Mouse (Mus musculus) neutrophil, adult 5-6 weeks (primary cell): ENCODE data around the gene Gm20498. TPM values are rescaled to one million over a fixed set of nuclear protein-coding genes. Genes with fewer than 3 reads are reported as not detected.
"Not testable (repeated sequence)": the region's sequence is repeated elsewhere in the genome, so short reads cannot be mapped to it uniquely, and the experiment has no call there.

ENCODE experiments used
- ATAC-seq: fragments of 151-379, 151-347 bp; 2 replicates; pipeline ENCODE4 v1.8.0; 2017; ENCODE audit warnings: mild to moderate bottlenecking, moderate TSS enrichment; ENCODE audit not compliant: insufficient number of reproducible peaks, poor library complexity, low FRiP score, severe bottlenecking; ENCODE audit errors: extremely low read depth
- total RNA-seq: library from RNA; stranded (forward); fragments of 200-1000 nt; gene quantifications from 2 replicates; pipeline ENCODE4 v1.2.3, GENCODE M21; 2017

The Gm20498 gene
- total RNA-seq, 1 experiment from 2014 or later: 25.6 TPM

DNA sequence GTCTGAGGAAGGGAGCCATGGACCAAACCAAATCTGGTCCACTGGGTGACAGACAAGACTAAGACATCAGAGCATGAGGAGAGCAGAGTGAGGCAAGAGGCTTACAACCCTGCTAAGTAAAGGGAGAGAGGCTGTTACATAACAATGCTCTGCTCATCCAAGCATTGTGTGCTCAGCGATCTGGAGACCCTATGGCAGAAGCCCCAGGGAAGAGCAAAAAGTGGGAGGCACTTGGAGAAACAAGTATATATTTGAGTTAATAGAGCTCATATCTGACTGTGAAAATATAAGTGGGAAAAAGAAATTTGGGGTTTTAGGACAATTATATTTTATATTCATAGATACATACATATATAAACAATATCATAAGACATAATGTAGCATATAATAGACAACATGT lies 153.3 kb downstream of the Gm20498 start, which contains the start of gene Gm4787:
Gene Gm4787 (minus strand): TSS at position 101 of the 400 bp plus-strand sequence.
- ATAC-seq: not testable (repeated sequence)

DNA sequence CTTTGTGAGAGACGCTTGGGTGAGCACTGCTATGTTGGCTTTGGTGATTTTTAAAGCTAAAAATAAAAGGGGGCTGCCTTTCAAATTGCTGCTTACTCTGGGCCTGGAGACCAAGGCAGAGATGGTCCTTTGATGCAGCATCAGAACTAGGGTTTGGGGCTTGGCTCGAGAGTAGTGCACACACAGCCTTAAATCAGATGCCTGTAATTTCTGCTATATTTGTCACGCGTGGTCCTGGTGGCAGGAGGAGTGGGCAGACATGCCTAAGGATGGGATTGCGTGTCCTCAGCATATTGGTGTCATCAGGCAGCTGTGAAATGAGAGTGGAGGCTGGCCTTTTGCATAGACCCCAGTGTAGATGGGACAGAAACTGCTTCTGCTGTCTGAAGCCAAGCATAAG lies 198.9 kb downstream of the Gm20498 start:
- ATAC-seq: no peak

DNA sequence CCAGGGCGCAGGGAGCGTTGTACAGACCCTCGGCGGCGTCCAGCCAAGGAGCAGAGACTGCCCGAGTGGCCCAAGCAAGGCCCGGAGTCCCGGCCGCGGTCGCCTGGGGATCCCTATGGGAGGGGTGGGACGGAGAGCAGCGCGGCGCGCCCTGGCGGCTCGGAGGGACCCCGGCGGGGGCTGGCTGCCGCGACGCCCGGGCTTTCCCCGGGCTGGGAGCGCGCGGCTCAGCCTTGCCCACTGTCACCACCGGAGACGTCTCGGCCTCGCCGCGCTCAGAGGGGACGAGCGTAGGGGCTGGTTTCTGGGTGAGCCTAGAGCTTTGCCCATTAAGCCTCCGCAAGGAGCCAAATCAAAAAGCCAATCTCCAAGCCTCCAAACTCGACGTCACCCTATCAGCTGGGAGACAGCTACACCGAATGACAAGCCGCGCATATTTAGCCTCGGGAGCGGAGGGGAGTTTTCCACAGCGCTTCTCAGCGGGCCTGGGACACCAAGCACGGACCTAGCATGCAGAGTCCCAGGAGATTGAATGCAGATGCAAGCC lies 199.8 kb downstream of the Gm20498 start, which contains the start of gene Slc8a3:
Gene Slc8a3 (minus strand): TSS at position 306 of the 547 bp plus-strand sequence.
- ATAC-seq: no peak

DNA sequence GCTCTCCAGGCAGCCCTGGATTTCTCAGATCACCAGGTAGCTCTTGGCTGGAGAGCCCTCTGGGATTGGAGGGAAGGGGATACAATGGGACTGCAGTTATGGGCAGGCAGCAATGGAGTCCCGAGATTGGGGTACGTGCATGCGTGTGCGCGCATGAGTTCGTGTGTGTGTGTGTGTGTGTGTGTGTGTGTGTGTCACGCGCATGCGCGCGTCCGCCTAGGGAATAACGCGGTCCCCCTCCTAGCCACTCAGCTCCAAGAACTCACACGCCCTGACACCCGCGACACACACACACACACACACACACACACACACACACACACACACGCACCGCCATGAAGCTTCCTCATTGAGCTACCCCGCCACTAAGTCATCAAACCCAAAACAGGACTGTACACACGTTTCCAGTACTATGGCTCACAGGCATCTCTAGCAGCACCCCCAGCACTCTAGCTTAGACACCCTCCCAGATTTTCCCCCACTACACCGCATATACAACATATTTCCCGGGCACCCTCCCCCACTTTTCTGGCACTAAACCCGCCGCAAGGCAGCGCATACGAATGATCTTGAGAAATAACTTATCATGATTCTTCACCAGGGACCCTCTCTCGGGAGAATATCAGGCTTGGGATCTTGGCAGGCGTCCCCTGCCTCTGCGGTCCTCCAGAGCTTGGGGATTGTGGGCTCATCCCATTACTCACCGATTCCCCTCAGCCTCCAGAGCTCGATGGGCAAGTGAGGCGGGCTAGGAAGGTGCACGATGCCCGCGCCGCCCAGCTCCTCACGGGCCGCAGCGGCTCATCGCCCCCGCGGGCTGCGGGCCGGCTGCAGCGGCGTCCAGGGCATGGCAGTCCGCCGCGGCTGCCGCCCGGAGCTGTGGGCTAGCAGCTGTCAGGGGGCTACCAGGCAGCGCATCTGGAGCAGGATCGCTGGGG lies 200.5 kb downstream of the Gm20498 start:
- ATAC-seq: no peak

DNA sequence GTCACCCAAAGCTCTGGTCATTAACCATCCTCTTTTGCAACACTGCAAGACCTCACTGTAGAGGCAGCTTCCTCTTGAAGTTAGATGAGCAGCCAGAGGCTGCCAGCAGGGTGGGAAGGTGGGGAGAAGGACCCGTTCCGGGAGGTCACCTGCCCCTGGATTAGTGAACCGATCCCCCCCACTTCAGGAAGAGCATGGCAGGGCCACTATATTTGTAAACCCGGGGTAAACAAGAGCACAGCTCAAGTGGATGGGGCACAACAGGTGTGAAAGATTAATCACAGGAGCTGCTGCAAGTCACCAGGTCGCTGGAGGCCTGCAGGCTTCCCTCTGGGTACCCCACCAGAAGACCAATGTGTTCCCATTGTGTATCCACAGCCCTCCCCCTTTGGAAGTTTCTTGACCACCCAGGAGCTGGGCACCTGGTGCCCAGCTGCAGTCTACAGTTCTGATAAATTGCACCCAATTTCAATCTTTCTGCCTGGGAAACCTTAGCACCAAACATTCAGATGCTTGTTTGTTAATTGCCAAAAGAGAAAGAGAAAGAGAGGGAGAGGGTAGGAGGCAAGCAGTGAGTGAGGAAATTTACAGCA lies 201.6 kb downstream of the Gm20498 start:
- ATAC-seq: no peak

DNA sequence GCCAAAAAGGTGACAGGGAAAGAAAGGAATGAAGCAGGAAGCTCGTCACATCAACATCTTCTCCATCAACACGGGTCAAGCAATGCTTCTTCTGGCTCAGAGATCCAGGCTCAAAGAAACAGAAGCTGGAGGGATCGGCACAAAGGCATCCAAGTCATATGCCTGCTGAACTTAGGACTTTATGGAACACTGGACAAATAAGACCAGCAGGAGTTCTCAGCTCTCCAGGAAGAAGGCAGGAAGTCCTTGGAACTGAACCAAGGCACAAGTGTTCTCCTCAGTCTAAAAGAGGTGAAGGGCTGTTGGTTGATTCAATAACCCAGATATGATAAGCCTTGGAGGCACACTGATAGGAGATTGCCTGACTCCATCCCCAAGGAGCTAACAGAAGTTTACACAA lies 207.7 kb downstream of the Gm20498 start:
- no peak for ATAC-seq

DNA sequence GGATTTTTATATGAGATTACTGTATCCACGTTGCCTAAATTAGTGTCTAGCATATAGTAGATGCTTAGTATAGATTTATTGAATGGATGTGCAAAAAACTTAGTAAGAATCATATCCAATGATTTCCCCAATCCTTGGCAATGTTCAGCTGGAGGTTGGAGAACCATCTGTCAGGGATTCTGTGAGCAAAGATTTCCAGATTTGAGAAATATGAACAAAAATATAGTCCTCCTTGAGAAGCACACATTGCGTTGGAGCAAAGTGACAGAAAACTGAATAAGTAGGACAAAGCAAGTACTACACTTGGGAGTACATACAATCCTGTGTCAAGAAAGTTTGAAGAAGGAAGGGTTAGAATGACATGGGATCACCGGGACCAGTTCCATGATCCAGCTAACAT lies 208.6 kb downstream of the Gm20498 start:
- ATAC-seq: no peak

DNA sequence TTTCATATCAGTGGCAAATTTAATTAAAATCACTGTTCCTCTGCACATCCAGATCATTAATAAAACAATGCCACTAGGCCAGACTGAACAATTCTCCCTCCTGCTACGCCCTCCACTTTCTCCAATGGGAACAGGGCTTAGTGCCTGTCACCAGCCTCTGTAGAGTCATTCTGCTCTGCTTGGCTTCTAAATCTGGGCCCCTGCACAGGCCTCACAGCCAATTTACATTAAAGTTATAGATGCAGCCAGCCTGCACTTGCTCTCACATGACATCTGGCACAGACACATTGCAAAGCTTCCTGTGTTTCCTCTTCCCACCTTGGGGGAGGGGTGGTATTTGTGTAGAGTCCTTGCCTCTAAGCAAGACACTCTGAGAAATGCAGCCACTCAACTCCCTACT lies 211.7 kb downstream of the Gm20498 start:
- no peak for ATAC-seq

DNA sequence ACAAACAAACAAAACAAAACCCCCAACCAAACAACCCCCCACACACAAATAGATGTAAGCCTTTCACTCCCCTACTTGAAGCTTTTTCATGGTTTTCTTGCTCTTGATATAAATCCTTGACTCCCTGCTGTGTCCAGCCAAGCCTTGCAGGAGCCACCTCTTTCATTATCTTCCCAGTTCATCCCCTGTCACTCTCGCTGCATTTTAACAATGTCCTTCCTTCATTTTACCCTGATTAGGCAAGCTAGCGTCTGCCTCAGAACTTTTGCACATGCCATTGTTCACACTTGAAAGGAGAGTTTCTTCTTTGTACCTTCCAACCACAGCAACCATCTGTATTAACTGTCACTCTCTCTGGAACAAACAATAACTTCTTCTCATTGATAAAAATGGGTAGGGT lies 214.9 kb downstream of the Gm20498 start:
- ATAC-seq: no peak

DNA sequence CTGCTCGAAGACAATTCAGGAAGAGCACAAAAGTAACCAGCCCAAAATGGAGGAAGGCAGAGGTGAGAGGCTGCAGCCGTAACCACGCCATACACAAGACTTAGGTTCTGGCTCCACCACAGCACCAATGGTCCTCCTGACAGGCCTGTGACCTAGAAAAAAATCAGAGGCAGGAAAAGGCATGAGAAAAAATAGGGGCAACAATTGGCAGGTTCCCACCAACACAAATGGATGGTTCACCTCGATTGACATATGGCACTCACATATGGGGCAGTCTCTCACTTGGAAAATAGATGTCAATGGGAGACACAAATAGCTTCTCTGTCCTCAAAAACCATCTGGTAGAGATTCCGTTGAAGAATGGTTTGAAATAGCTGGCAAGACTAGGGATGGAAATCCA lies 216.8 kb downstream of the Gm20498 start:
- ATAC-seq: no peak

Other genes starting within 250 kb of the Gm20498 start
- not detected in 2 replicates for gene Slc8a3, start 199.7 kb downstream of the Gm20498 start, total RNA-seq
- gene Gm4787, start 153.4 kb downstream of the Gm20498 start, total RNA-seq: 0.47 and 0.74 TPM in 2 replicates
- 2.0 and 2.5 TPM in 2 replicates for gene Adam4, start 111.0 kb downstream of the Gm20498 start, total RNA-seq
- gene Cox16, start 47.8 kb downstream of the Gm20498 start, total RNA-seq: 61.4 and 65.4 TPM in 2 replicates
- gene Synj2bp, start within 50 bp of the Gm20498 start, total RNA-seq: 40.0 and 40.6 TPM in 2 replicates
- gene Adam21, start 35.6 kb upstream of the Gm20498 start, total RNA-seq: 0.12 and 0.47 TPM in 2 replicates
- 49.2 and 52.9 TPM in 2 replicates for gene Med6, start 62.1 kb upstream of the Gm20498 start, total RNA-seq
- gene Ttc9, start 98.3 kb upstream of the Gm20498 start, total RNA-seq: 0.37 TPM in 1 of 2 replicates, not detected in the other
- gene Map3k9, start 248.3 kb upstream of the Gm20498 start, total RNA-seq: 26.3 and 30.1 TPM in 2 replicates